Mouse (Mus musculus) v-Abl transformed pro-B cells (cell line): ENCODE results near the gene Tmem176b.

Source experiments
- in situ Hi-C, 2 experiments: fragments of 400-800 bp; cut with MboI; formaldehyde crosslinking; loops; one replicate each; pipeline ENCODE4 v1.15.1; 2025; ENCODE audit not compliant: unreplicated experiment in 2 of 2

Gene Tmem176b

DNA sequence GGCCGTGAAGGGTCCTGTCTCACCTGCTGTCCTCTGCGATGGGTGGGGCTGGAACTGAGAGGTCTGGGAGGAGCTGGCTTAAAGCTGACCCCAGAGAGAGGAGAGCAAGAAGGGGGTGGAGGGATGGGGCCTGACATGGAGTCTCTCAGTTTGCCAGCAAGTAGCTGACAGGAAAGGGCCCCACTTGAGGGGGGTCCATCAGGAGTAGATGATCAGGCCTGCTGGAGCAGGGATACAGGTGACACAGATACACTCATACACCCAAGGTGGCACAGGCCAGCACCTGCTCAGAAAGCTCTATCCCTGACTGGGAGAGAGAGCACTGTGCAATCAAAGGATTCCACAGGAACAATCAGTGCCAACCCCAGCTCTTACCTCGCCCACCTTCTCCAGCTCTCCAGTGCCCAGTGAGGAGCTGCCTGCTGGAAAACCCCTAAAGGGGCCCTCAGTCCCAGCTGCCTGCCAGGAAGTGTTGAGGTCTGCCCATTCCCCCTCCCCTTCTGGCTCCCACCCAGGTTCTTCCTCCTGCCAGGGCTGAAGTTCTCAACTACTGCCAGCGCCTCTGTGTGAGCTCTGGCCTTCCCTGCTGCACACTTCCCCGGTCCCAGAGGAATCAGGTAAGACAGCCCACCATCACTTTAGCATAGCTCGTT, at the start of gene Tmem176b:
Tmem176b (minus strand) TSS at position 524 of the 653 bp plus-strand sequence.
- in situ Hi-C loops, result loop anchor here in 1 of 2 experiments (5.0 kb wide), 1 partner anchor 194 kb away; the partner anchor contains the start of gene Gimap8

DNA sequence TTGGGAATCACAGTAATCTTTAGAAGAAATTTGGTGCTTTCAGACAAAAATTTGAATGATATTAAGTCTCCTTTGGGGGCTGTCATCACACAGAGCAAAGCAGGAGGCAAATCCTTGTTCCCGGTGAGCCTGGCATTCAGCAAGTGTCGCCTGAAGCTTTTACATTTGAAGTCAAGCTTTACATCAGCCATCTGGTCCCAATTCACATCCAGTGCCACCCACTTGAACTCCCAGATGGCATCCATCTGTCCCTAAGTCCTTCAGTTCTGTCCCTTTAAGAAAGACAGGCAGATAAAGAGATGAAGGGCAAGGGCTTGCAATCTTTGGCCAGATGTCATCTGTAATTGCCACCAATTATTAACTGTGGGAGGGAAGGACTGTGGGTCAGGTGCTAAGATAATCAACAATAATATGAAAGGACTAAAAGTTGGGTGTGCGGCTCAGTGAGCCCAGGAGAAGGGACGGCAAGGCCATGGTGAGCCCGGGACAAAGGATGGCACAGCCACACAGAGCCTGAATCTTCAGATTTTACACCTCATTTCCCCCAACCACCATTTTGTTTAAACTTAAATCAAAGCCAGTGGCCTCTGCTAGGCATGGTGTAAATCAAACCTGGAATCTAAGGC, 35.3 kb upstream of the Tmem176b start:
- in situ Hi-C loops, result no loop called here

DNA sequence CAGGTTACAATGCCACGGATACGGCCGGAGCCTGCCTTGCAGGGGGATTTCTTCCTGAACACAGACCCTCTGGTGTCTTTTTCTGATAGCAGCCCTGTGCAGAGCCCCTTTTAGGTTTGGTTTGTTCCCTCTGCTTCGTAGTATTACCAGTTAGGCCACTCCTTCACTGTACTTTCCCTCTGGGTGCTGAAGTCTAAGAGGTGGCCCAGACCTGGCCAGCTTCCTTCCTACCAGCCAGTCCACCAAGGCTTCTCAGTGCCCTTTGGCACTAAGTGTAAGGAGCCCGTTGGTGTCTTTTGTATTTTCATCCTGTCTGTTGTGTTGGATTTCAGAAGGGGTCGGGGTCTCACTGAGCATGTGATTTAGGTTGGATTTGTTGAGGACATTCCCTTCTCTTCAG, 34.2 kb upstream of the Tmem176b start:
- in situ Hi-C loops, result no loop called here

DNA sequence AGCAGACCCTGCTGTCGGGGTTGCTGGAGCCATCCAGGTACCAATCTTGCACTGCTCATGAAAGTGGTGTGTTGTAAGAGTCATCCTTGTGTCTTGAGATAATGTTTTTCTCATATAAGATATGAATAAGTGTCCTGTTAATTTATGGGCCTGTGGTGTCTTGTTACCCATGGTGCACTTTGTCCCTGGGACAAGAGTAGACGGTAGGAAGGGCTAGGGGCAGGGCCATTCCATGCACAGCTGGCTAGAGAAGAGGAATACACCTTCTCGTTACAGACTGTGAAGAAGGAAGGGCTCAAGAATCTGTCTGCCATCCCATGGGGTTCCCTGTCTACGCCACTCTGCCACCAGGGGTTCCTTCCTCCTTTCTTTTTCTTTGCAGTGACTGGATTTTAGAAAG, 33.3 kb upstream of the Tmem176b start:
- in situ Hi-C loops, result no loop called here

DNA sequence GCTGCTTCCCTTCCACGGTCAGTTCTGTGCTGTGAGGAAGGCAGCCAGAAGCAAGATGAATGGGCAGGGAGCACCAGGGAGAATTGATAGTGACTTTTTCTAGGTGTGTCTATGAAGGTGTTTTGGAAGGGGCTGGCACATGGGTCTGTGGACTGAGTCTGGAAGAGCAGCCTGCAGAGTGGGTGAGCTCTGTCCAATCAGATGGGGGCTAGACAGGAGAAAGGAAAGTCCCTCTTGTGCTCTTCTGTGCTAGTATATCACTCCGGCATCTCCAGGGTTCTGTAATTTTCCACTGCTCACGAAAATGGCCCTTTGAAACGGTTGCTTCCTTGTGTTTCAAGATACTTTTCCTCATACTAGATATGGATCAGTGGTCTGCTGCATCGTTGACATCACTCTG, 31.3 kb upstream of the Tmem176b start, which contains the start of gene Aoc1:
Aoc1 (plus strand) TSS at position 301 of the 400 bp plus-strand sequence.
- in situ Hi-C loops, result no loop called here

DNA sequence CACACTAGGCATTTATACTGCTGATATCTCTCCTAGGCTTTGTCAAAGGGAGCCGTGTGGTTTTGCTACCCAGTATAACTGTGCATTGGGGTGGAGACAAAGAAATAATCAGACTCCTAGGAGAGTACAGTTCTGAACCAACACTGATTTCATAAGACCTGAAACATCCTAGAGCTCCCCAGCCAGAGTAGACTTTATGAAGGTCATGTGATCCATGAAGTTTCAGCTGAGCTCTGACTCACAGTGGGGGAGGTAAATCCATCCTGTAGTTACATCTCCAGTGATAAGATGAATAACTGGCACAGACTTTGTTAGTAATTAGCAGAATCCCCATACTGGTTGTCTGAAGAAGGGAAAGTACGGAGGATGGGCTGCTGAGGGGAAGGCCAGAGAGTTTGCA, 28.5 kb upstream of the Tmem176b start:
- in situ Hi-C loops, result loop anchor here (5.0 to 10.0 kb wide), 2 partner anchors 525 to 528 kb away; partner anchors contain the start of gene Stk31 (in 2 of the 2)

DNA sequence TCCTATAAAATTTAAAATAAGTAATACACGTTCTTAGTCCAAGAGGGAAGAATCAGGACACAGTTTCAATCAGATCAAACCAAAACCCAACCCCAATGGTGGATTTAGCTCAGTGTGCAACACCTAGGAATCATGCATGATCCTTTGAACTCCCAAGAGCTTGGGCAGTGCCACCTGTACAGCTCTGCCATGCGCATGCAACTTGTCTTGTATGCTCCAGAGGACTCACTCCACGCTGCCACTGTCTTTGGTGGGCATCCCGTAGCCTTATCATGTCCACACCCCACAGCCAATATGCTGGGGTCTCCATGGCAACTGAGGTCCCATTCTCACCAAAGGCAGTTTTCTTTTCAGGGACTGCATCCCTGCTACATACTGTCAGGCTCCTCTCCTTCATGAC, 25.9 kb upstream of the Tmem176b start:
- in situ Hi-C loops, result loop anchor here (5.0 to 10.0 kb wide), 2 partner anchors 528 to 530 kb away; partner anchors contain the start of gene Stk31 (in 2 of the 2)

DNA sequence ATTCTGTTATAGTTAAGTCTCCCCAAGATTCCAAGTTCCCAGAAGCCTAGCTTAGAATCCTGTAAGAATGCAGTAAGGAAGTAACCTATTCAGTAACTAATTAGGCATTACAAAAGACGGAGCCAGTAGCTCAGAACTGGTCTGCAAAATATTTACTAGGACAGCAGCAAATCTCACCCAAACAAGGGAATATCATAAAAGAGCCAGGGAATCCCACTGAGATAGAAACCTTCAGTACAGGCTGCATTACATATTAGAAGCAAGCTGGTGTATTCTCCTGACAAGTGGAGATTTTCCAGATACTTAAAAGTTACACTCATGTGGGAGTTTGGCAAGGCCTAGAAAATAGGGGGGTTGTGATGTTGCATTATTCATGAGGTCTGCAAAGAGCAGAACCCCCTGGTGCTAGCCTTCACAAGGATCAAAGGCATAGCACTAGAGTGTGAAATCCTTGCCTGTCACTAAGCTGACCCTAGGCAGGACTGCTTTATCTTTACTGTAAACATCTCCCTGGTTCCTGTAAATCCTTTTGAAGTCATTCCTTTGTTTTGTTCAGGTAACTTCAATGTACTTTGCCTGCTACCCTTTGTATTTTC, 25.2 kb upstream of the Tmem176b start:
- in situ Hi-C loops, result loop anchor here (5.0 to 10.0 kb wide), 2 partner anchors 528 to 531 kb away; partner anchors contain the start of gene Stk31 (in 2 of the 2)

DNA sequence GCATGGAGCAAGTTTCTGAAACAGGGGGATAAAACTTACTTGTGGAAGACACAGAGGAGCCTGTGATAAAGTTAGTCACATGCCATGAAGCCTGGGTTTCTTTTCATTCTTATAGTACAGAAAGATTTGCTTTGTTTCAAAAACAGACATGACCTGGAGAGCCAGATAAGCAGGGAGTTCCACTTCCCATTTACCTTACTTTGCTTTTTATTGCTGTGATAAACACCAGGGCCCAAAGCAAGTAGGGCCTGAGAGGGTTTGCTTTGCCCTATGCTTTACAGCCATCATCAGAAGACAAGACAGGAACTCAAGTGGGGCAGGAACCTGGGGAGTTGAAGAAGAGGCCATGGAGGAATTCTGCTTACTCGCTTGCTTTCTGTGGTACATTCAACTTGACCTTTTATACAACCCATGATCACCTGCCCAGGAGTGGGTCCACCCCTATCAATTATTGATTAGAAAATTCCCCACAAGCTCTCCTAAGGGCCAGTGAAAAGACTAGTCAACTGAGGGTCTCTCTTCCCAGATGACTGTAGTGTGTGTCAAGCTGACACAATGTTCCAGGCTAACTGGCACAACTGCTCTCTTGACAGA, 24.0 kb upstream of the Tmem176b start:
- in situ Hi-C loops, result loop anchor here (5.0 to 10.0 kb wide), 2 partner anchors 530 to 532 kb away; partner anchors contain the start of gene Stk31 (in 2 of the 2)

DNA sequence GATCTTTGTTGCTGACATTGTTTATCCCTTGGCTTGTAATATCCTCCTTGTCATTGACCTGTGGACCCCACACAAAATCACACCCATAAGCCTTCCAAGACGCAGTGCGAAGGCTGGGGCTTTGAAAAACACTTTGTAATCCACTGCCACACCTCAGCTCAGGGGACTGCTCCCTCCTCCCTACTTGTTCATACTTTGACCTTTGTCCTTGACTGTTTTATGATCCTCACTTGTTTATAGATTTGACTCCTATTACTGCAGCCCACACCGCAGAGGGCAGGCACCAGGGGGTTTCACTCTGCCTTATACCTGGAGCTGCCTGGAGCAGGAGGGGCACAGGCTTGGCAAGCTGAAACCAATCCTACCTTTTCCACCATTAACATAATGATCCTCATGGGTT, 23.4 kb upstream of the Tmem176b start:
- in situ Hi-C loops, result loop anchor here (5.0 to 10.0 kb wide), 2 partner anchors 530 to 533 kb away; partner anchors contain the start of gene Stk31 (in 2 of the 2)

DNA sequence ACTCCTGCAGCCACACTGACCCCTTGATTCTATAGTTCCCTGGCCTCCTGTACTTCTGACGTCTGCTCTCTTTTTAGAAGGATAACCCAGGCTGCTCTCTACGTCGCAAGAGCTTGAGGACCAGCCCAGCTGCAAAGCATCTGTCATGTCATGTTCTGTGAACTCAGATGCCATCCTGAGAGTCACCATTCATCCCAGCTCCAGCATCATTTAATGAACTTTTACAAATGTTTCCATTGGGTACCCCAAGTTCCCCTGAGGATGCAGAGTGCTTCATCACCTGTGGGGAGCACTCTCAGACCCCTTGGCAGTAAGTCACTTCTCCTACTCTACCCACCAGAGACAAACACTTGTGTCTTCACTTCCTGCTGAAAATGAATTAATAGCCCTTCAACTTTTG, 22.9 kb upstream of the Tmem176b start:
- in situ Hi-C loops, result loop anchor here in 1 of 2 experiments (10.0 kb wide), 1 partner anchor 531 kb away; the partner anchor contains the start of gene Stk31

DNA sequence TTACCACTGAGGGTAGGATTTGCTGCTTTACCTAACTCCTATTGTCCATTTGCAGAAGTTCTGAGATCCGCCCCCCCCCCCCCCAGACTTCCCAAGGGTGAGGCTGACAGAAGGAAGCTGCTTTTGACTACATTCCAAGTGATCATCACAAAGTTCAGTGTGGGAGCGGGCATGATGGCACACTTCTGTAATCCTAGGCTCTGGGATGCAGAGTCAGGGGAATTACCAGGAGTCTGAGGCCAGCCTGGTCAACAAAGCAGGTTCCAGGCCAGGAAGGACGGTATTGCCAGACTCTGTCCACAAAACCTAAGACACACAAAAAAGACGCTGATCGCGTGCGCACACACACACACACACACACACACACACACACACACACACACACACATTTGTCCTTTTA, 22.2 kb upstream of the Tmem176b start:
- in situ Hi-C loops, result loop anchor here in 1 of 2 experiments (10.0 kb wide), 1 partner anchor 531 kb away; the partner anchor contains the start of gene Stk31

DNA sequence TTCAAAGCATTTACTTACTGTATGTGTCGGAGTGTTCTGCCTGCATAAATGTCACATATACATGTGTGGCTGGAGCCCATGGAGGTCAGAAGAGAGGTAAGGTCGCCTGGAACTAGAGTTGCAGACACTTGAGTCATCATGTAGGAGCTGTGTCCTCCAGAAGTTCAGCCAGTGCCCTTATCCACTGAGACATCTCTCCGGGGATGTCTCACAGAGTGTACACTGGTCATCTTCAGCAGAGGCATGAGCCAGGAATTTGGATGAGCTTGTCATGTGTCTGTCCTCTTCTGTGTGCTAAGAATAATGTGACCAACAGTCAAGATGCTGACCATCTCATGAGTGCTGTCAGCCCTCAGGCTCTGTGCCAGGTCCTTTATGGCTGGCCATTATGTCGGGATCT, 21.5 kb upstream of the Tmem176b start:
- in situ Hi-C loops, result loop anchor here in 1 of 2 experiments (10.0 kb wide), 1 partner anchor 532 kb away; the partner anchor contains the start of gene Stk31

DNA sequence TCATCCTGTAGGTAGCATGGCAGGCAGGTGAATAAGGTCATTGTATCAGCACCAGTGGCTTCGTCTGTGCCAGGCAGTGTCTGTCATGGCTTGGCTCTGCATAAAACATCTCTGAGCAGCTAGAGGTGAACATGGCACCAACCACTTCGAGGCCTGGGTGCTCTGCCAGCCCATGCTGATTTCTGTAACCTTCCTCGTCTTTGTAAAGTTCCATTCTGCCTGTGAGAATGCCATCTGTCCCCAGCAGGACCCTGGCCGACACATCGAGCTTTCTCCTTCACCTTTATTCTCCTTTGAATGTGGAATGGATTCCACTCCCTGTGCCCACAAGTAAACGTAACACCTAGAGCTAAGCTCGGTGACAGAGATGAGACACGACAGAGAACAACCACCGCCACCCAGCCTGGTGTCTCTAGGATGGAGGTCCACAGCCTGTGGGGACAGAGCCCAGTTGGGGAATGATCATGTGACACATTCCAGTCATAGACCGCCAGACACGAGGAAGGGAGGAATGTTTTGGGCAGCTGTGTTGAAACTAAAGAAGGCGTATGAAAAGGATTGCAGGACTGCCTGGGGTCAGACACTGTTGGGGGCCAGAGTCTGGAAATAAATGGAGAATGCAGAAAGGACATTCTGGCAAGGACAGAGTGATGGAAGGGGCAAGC, 20.5 kb upstream of the Tmem176b start:
- in situ Hi-C loops, result loop anchor here in 1 of 2 experiments (10.0 kb wide), 1 partner anchor 533 kb away; the partner anchor contains the start of gene Stk31

DNA sequence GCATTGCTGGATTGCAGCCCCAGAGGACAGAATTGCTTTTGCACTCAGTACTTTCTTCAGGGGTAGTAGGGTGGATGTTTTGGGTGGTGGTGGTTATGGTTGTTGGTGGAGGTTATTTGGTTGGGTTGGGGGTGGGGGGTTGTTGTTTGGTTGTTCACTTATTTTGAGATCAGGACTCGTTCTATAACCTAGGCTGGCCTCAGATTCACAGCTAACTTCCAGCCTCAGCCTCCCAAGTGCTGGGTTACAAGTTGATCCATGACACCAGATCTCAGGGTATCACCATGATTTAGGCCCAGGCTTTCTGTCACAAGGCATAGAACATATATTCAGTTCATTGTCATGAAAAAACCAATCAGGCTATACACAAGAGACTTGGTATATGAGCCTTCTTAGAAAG, 19.6 kb upstream of the Tmem176b start:
- in situ Hi-C loops, result loop anchor here in 1 of 2 experiments (10.0 kb wide), 1 partner anchor 534 kb away; the partner anchor contains the start of gene Stk31

DNA sequence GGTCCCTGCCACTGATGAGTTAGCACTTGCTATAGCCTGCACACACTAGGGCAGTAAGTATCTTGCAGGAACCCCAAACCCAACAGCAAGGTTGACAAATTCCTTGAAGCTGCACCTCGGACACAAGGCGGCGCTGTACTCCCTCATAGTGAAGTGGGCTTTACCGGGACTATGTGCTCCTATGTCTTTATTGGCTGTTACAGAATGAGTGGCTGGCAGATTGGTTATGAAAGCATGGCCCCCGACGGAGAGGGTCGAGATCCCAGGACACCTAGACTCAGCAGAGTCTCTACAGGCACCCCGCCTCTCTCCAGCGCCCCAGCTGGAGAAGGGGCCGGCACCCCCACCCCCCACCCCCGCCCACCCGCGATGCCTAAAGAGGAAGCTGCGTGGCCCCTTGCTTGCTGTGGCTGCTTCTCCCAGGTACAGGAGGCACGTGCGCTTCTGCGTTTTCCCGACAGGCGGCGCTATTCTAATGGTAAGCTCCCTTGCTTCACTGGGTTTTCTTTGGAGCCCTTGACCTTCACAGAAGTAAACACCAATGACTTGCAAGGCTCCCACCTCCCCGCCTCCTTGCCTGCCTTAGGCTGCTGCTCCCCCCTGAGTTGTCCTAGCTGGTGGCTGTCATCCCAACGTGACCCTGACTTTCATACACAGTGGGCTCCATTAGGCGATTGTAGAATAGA, 19.0 kb upstream of the Tmem176b start:
- in situ Hi-C loops, result loop anchor here in 1 of 2 experiments (10.0 kb wide), 1 partner anchor 535 kb away; the partner anchor contains the start of gene Stk31

DNA sequence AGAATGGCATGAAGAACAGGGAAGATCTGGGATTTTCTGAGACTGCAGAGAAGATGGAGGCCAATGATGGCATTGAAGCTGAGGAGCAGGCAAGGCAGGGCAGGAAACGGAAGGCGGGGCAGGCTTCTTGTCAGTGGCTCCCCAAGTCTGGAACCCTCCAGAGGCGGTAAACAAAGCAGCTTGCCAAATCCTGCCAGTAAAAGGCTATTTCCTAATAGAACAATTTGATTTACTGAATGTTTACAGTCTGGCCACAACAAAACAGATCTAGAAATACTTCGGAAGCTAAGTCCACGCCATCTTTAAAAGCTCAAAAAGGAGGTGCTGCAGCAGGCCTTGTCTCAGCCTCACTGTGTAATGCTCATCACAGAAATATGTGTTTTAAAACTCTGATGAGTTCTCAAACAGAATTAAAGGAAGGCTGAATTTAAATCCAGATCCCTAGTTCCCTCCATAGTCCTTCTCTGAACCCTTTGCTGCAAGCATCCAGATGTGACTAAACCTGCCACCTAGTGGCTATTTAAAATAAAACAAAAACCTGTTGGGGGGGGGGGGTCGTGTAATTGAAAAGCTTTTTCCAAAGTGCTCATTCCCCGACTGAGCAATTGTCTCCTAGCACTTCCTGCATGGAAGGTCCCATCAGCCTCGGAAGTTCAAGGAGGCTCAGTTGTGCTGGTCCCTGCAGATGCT, 16.5 kb upstream of the Tmem176b start:
- in situ Hi-C loops, result loop anchor here (5.0 to 10.0 kb wide), 4 partner anchors 40 to 313 kb away; partner anchors contain the start of genes Gimap3 (in 1 of the 2) and Gimap8 (in 1 of the 2)

DNA sequence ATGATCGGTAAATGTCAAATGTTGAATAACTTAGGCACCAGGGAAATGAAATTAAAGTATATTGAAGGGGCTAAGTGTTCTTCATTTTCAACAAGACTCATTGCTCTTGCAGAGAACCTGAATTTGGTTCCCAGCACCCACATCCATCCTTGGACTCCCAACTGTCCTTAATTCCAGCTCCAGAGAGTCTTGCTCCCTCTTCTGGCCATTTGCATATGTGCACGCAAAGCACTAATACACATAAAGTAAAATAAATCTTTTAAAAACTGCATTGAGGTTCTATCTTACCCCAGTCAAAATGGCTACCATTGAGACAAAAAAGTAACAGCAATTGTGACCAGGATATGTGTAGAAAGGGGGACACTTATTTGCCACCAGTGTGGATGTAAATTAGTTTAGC, 12.9 kb upstream of the Tmem176b start:
- in situ Hi-C loops, result loop anchor here (5.0 to 10.0 kb wide), 2 partner anchors 82 to 309 kb away; partner anchors contain the start of gene Gimap3 (in 1 of the 2)
